Mouse (Mus musculus) neural tube, embryonic 14.5 days (tissue): Measurements from ENCODE around the gene Lins1. TPM values are rescaled to one million over a fixed set of nuclear protein-coding genes. Genes with fewer than 3 reads are reported as not detected.

Experiments
- polyA plus RNA-seq: library from polyadenylated mRNA; unstranded; fragments of >200 nt; fragmentation: Nextera tagmentation; extraction: Ambion mirVana; gene quantifications from 2 replicates; pipeline ENCODE4 v1.2.1, GENCODE M21; 2014

Lins1 gene
- polyA plus RNA-seq, 1 experiment from 2014 or later: 22.7 TPM

Other genes starting within 250 kb of the Lins1 start
- 17.0 and 18.9 TPM in 2 replicates for gene Asb7, start 293 bp upstream of the Lins1 start, polyA plus RNA-seq
- gene Cers3, start 53.6 kb downstream of the Lins1 start, polyA plus RNA-seq: 0.36 and 0.54 TPM in 2 replicates
- gene Adamts17, start 149.8 kb downstream of the Lins1 start, polyA plus RNA-seq: 5.6 and 6.2 TPM in 2 replicates